ENCODE assay signal across 8 mouse cellular contexts in the genomic region with DNA sequence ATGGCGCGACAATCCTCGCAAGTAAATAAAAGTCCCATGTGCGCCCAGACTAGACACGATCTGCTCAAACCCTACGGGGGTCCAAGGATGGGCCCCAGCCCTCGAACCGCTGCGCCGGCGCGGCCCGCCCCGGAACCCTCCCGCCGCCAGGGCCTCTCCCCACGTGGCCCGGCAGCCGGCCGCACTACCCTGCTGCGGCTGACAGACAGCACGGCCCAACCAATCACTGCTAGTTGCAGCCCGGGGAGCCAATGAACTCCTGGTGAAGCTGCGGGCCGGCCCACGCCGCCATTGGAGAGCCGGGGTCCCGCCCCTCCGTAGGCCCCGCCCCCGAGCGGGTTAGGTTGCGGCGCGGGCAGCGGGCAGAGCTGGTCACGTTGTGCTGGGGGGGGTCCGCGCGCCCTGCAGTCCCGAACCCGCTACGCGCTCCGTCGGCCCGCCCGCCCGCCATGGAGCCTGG. TPM values are rescaled to one million over a fixed set of nuclear protein-coding genes. Genes with fewer than 3 reads are reported as not detected.
DNase-seq lines count a peak whose midpoint lies in the region; ATAC-seq and TF ChIP-seq lines count a peak whose summit lies in the region.

Srm (plus strand) TSS at position 333 of the 460 bp plus-strand sequence.

- under 1% methylated on average over 39 of the region's 50 CpGs for WGBS in forebrain, embryonic 15.5 days
- WGBS in lung, embryonic 14.5 days: under 1% methylated on average over 48 of the region's 50 CpGs
- WGBS in olfactory bulb, adult 2 months: under 1% methylated on average over 48 of the region's 50 CpGs
- WGBS in thymus, adult 2 months: under 1% methylated on average over 48 of the region's 50 CpGs

- intact Hi-C loops in heart, postnatal 25 days (cut with DNase I): loop anchor here (2.0 kb wide), 1 partner anchor 32 kb away; the partner anchor contains the start of gene Exosc10

- H3K4me2 ChIP-seq in forebrain, embryonic 15.5 days (replicated peaks): peak within 1 kb of the TSS; percentile 76
- peak within 1 kb of the TSS; percentile 92 for H3K4me2 ChIP-seq in lung, embryonic 14.5 days

- H3K9me3 ChIP-seq in ES-E14 (ENCODE audit: control insufficient read depth, insufficient read depth, low read depth, low read length): no peaks in the 10 kb centered on the region
- no peaks in the 10 kb centered on the region for H3K9me3 ChIP-seq in forebrain, embryonic 15.5 days
- H3K9me3 ChIP-seq in lung, embryonic 14.5 days (ENCODE audit: low read depth, low read length): no peaks in the 10 kb centered on the region

- no peaks in the 10 kb centered on the region for H3K27me3 ChIP-seq in forebrain, embryonic 15.5 days
- no peaks in the 10 kb centered on the region for H3K27me3 ChIP-seq in lung, embryonic 14.5 days (ENCODE audit: insufficient read depth, low read length)
- H3K27me3 ChIP-seq in thymus, adult 2 months (ENCODE audit: control insufficient read depth, insufficient read depth, low read length): no peaks in the 10 kb centered on the region

- peaks cover 0 to 17% of the 10 kb centered on the region in 2 experiments; a peak in 1 of 4 replicates for H3K4me1 ChIP-seq in ES-E14 (ENCODE audit: control insufficient read depth in 2 of 2, insufficient read depth in 2 of 2, low read length in 2 of 2, poor library complexity in 1 of 2)
- peaks cover 37% of the 10 kb centered on the region for H3K4me1 ChIP-seq in forebrain, embryonic 15.5 days
- H3K4me1 ChIP-seq in lung, embryonic 14.5 days (ENCODE audit: insufficient read depth): 0 out of 2 replicates have a peak, but pooled peaks cover 4% of the 10 kb centered on the region
- peaks cover 25% of the 10 kb centered on the region for H3K4me1 ChIP-seq in olfactory bulb, adult 2 months (ENCODE audit: control insufficient read depth, insufficient read depth, low read length)
- peaks cover 16% of the 10 kb centered on the region for H3K4me1 ChIP-seq in thymus, adult 2 months (replicated peaks; ENCODE audit: control insufficient read depth, insufficient read depth, low read length)

- peak within 1 kb of the TSS; percentile 84 to 97 for H3K4me3 ChIP-seq in ES-E14 (ENCODE audit: insufficient read depth in 1 of 2, low read depth in 1 of 2, low read length in 2 of 2, poor library complexity in 1 of 2, severe bottlenecking in 1 of 2)
- peak within 1 kb of the TSS; percentile 92 for H3K4me3 ChIP-seq in forebrain, embryonic 15.5 days
- H3K4me3 ChIP-seq in layer of hippocampus, adult 2 months: peak within 1 kb of the TSS; percentile 94
- peak within 1 kb of the TSS; percentile 96 for H3K4me3 ChIP-seq in lung, embryonic 14.5 days (ENCODE audit: low read depth, low read length)
- H3K4me3 ChIP-seq in olfactory bulb, adult 2 months (ENCODE audit: insufficient read depth, low read depth, low read length): peak within 1 kb of the TSS; percentile 79
- peak within 1 kb of the TSS; percentile 78 for H3K4me3 ChIP-seq in thymus, adult 2 months (ENCODE audit: control insufficient read depth, insufficient read depth, low read length)

- DNase-seq in ES-E14 (ENCODE audit: low read depth, low spot score): peak; percentile 85
- peak; percentile 98 for DNase-seq in cerebellum, adult 11-12 months
- peak; percentile 98 for DNase-seq in heart, postnatal 25 days (ENCODE audit: low spot score)
- peak; percentile 96 to 98 for DNase-seq in layer of hippocampus, adult 2 months (ENCODE audit: low spot score in 2 of 2)
- peak; percentile 98 for DNase-seq in lung, embryonic 14.5 days
- peak; percentile 98 for DNase-seq in thymus, adult 2 months

- peak; percentile 58 for TF ChIP-seq POLR2A in olfactory bulb, adult 2 months (IDR thresholded peaks at IDR 0.05; ENCODE audit: insufficient read depth, low read depth, low read length)
- 0 out of 2 replicates have a peak, but pooled peaks have one; percentile 21 for TF ChIP-seq POLR2A in thymus, adult 2 months (IDR thresholded peaks at IDR 0.05; ENCODE audit: control insufficient read depth, extremely low read depth, insufficient read depth, low read length, poor library complexity)

- H3K9ac ChIP-seq in ES-E14 (ENCODE audit: insufficient read depth, low read depth, low read length, poor library complexity, severe bottlenecking): peak within 1 kb of the TSS; percentile 86
- H3K9ac ChIP-seq in forebrain, embryonic 15.5 days (replicated peaks): peak within 1 kb of the TSS; percentile 78
- H3K9ac ChIP-seq in lung, embryonic 14.5 days: peak within 1 kb of the TSS; percentile 85

- H3K36me3 ChIP-seq in ES-E14 (ENCODE audit: control insufficient read depth, insufficient read depth, low read length, poor library complexity, severe bottlenecking): peaks cover 36% of the 10 kb centered on the region
- peaks cover 27% of the 10 kb centered on the region for H3K36me3 ChIP-seq in forebrain, embryonic 15.5 days
- peaks cover 35% of the 10 kb centered on the region for H3K36me3 ChIP-seq in lung, embryonic 14.5 days (ENCODE audit: insufficient read depth)
- no peaks in the 10 kb centered on the region for H3K36me3 ChIP-seq in thymus, adult 2 months (ENCODE audit: control insufficient read depth, insufficient read depth, low read length)

- H3K27ac ChIP-seq in ES-E14 (ENCODE audit: insufficient read depth, low read depth, low read length, poor library complexity, severe bottlenecking): peak within 1 kb of the TSS; percentile 24
- peak within 1 kb of the TSS; percentile 90 for H3K27ac ChIP-seq in forebrain, embryonic 15.5 days (replicated peaks)
- H3K27ac ChIP-seq in layer of hippocampus, adult 2 months: peak within 1 kb of the TSS; percentile 91
- H3K27ac ChIP-seq in lung, embryonic 14.5 days (ENCODE audit: low read depth): peak within 1 kb of the TSS; percentile 82
- peak within 1 kb of the TSS; percentile 69 for H3K27ac ChIP-seq in olfactory bulb, adult 2 months (ENCODE audit: insufficient read depth, low read depth, low read length)
- H3K27ac ChIP-seq in thymus, adult 2 months (ENCODE audit: control insufficient read depth, insufficient read depth, low read length): no peak within 1 kb of the TSS

- in situ Hi-C loops in ES-E14 (cut with MboI; ENCODE audit: low sequenced_read_pairs in 2 of 2, unreplicated experiment in 2 of 2): no loop called here

- ATAC-seq in forebrain, embryonic 15.5 days (replicated peaks): peak; percentile 99
- ATAC-seq in lung, embryonic 14.5 days (ENCODE audit: insufficient read depth): peak; percentile 99

- TF ChIP-seq CTCF in layer of hippocampus, adult 2 months (conservative IDR thresholded peaks at IDR 0.05): 0 out of 2 replicates have a peak, but pooled peaks have one; percentile 7
- TF ChIP-seq CTCF in lung, embryonic 14.5 days (IDR thresholded peaks at IDR 0.05; ENCODE audit: low read depth): no peak
- no peak for TF ChIP-seq CTCF in olfactory bulb, adult 2 months (IDR thresholded peaks at IDR 0.05; ENCODE audit: insufficient read depth, low read depth, low read length)
- 0 out of 2 replicates have a peak, but pooled peaks have one; percentile 35 for TF ChIP-seq CTCF in thymus, adult 2 months (IDR thresholded peaks at IDR 0.05; ENCODE audit: borderline replicate concordance, control insufficient read depth, extremely low read depth, insufficient read depth, low read length, poor library complexity)

TF ChIP-seq in ES-E14, 5 proteins besides CTCF, POLR2A, EP300 and RAD21:
- TF ChIP-seq CHD2 (IDR thresholded peaks at IDR 0.05; ENCODE audit: low read depth, low read length): peak; percentile 89
- TF ChIP-seq ZC3H11A (IDR thresholded peaks at IDR 0.05; ENCODE audit: borderline replicate concordance, low read depth, low read length): no peak
- peak; percentile 54; the same call in 1 of the 2 replicates for TF ChIP-seq HCFC1 (IDR thresholded peaks at IDR 0.05; ENCODE audit: borderline replicate concordance, insufficient read depth, low read length)

RNA-seq across cellular contexts. Expression of gene Srm, which starts in this region (rescaled TPM):
- 165 and 199 TPM in 2 replicates for total RNA-seq in ES-E14 (2012; rRNA removed)
- 178 and 180 TPM in 2 replicates for polyA plus RNA-seq in forebrain, embryonic 15.5 days (2015; fragmentation: Nextera tagmentation; extraction: Ambion mirVana)
- total RNA-seq in heart, postnatal 25 days (2021): 10 to 100 TPM; 16.6 to 16.8 TPM
- total RNA-seq in layer of hippocampus, adult 2 months (2021): 10 to 100 TPM; 68.1 to 70.2 TPM
- 244 and 279 TPM in 2 replicates for polyA plus RNA-seq in lung, embryonic 14.5 days (2014; fragmentation: Nextera tagmentation; extraction: Ambion mirVana)
- polyA plus RNA-seq in olfactory bulb, adult 2 months (2012; ENCODE audit: insufficient read depth, insufficient read length, low replicate concordance, missing spikeins): not detected in 2 replicates
- polyA plus RNA-seq in thymus, adult 2 months (2012; rRNA removed): 98.7 and 110 TPM in 2 replicates

Comparison
In these comparisons a context has a peak if more than half of its experiments do, and no peak if none do; other contexts are left out.
1. RNA of gene Srm (polyA plus RNA-seq): 244 to 279 TPM in lung, embryonic 14.5 days, 178 to 180 TPM in forebrain, embryonic 15.5 days and 98.7 to 110 TPM in thymus, adult 2 months; not detected in olfactory bulb, adult 2 months; every median in the first group is over 10 times any median in the second.
2. CTCF ChIP-seq: peak in layer of hippocampus, adult 2 months (single experiment) and thymus, adult 2 months (single experiment); none in lung, embryonic 14.5 days (single experiment) and olfactory bulb, adult 2 months (single experiment).
3. Peak in every context shown above with its lines, with median percentiles within 50 percentile points of each other: DNase-seq, H3K4me3 ChIP-seq and H3K9ac ChIP-seq.